Mouse (Mus musculus) myocyte (in vitro differentiated cells): ENCODE data around the gene Arrdc2.

ENCODE experiments used
- MAX ChIP-seq: IDR thresholded peaks from one replicate; pipeline ENCODE4 v1.6.1; 2011; ENCODE audit warnings: low read depth, mild to moderate bottlenecking, control low read depth
- POLR2A ChIP-seq: IDR thresholded peaks from one replicate; pipeline ENCODE4 v1.6.1; 2011; ENCODE audit warnings: low read depth, mild to moderate bottlenecking, control low read depth, moderate library complexity; ENCODE audit not compliant: insufficient read length
- POLR2AphosphoS2 ChIP-seq: IDR thresholded peaks from one replicate; pipeline ENCODE4 v1.6.1; 2011; ENCODE audit warnings: low read depth, control low read depth; ENCODE audit not compliant: insufficient read length
- TCF12 ChIP-seq: IDR thresholded peaks from one replicate; pipeline ENCODE4 v1.6.1; 2011; ENCODE audit warnings: mild to moderate bottlenecking, control low read depth; ENCODE audit not compliant: poor library complexity, insufficient read depth, severe bottlenecking

DNA sequence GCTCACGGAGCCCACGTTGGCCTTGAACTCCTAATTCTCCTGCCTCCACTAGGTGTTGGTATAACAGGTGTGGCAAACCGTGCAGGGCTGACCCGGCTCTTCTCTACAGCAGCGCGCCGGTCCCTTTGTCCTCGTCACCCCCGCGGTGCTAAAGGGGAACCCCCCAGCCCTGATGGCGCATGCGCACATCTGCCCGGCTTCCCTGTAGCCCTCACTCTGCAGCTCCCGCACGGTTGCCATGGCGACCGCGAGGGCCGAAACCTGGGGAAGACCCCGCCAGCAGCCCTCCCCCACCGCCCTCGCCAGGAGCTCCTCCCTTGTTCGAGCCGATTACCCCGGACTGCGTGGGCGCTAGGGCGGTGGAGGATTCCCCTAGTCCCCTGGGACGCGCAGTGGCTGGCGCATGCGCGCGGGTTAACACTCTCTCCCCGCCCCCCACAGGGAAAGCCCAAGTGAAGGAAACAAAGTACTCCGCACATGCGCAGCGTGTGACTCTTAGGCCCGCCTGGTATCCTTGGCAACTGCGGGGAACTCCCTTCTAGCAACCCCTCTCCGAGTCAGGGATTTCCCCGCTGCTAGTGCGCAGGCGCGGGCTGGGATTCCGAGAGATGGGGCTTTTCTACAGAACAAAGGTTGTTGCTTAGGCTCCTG is 26.0 kb upstream of the Arrdc2 start:
- TF ChIP-seq POLR2A (peak; percentile 82), TCF12 (no peak), POLR2AphosphoS2 (peak; percentile 79), MAX (no peak)
